Mouse (Mus musculus) splenic B cell, adult 2 months (primary cell): ENCODE results near the gene Ppm1g.

ENCODE experiments used
- DNase-seq: peaks from one replicate; pipeline ENCODE4 v3.0.0-alpha.2; 2011; ENCODE audit warnings: low read depth, low spot score
- H3K27me3 ChIP-seq: 2 replicates; pipeline ENCODE4 v1.6.1; 2012; ENCODE audit warnings: mild to moderate bottlenecking, low read length, moderate library complexity, mixed read lengths; ENCODE audit not compliant: control insufficient read depth, poor library complexity, insufficient read depth, severe bottlenecking
- H3K36me3 ChIP-seq: 2 replicates; pipeline ENCODE4 v1.6.1; 2012; ENCODE audit warnings: mild to moderate bottlenecking, low read length, moderate library complexity, mixed read lengths; ENCODE audit not compliant: control insufficient read depth, poor library complexity, insufficient read depth, severe bottlenecking

Gene Ppm1g

GRCm38 (mm10) chr5:31220448-31221303 is at the start of gene Ppm1g:
Ppm1g (minus strand) TSS chr5:31220687.
- no peaks in the 10 kb centered on the region for H3K27me3 ChIP-seq
- peak; percentile 97 for DNase-seq
- H3K36me3 ChIP-seq = no peaks in the 10 kb centered on the region

- no peaks in the 10 kb centered on the region for H3K27me3 ChIP-seq
- H3K36me3 ChIP-seq = peaks cover 4% of the 10 kb centered on the region
- no peak for DNase-seq
Observed at GRCm38 (mm10) chr5:31267686-31268085, 47.2 kb upstream of the Ppm1g start.

DNA sequence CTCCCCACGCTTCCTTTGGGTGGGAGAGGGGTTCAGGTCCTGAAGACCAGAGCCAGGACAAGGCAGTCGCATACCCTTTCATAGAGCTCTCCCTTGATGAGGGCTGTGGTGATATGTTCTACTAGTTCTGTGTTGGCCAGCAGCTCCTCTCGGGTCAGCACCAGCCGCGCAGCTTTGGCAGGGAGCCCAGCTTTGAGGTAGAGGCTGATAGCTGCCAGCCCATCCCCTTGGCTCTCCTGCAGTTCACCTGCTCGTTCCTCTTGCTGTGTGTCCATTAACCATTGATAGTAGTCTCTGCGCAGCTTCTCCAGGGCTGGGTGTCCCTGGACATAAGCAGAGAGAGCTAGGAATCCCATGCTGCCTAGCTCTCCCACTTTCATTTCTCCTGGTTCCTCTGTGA is 45.6 kb upstream of the Ppm1g start:
- Histone ChIP-seq H3K36me3 (peaks cover 4% of the 10 kb centered on the region), H3K27me3 (no peaks in the 10 kb centered on the region)
- no peak for DNase-seq

GRCm38 (mm10) chr5:31257616-31258015 is 37.1 kb upstream of the Ppm1g start:
- peaks cover 1% of the 10 kb centered on the region for H3K36me3 ChIP-seq
- no peaks in the 10 kb centered on the region for H3K27me3 ChIP-seq
- DNase-seq = no peak

DNA sequence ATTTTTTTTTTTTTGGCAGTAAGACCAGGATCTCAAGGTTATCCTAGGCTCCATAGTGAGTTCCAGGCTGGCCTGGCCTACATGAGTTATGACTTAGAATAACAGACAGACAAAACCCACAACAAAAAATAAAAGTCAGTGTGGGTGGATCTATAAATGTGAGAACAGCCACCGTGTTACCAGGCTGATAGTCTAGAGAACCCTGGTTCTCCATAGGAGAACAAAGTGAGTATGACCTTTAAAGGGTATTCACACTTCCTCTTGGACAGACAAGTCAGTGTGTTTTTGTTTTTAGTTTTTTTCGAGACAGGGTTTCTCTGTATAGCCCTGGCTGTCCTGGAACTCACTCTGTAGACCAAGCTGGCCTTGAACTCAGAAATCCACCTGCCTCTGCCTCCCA is 35.5 kb upstream of the Ppm1g start:
- H3K36me3 ChIP-seq = peaks cover 4% of the 10 kb centered on the region
- no peaks in the 10 kb centered on the region for H3K27me3 ChIP-seq
- DNase-seq = no peak

DNA sequence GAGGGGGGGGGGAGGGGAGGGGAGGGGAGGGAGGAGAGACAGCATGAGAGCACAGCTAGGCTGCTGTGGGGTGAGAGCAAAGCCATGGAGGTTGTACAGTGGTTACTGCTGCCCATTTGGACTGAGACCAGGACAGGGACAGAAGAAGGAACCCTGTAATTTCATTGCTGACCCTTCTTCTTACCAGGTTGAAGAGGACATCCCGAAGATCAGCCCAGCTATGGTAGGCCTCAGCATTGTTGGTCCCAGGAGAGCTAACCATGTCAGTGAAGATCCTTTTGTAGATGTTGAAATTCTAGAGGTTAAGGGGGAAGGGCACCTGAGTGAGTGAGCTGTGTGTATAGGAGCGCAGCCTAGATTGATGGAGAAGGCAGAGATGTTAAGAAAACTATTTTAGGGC is 34.9 kb upstream of the Ppm1g start:
- H3K27me3 ChIP-seq = no peaks in the 10 kb centered on the region
- DNase-seq = no peak
- peaks cover 7% of the 10 kb centered on the region for H3K36me3 ChIP-seq

- Histone ChIP-seq H3K27me3 (no peaks in the 10 kb centered on the region), H3K36me3 (peaks cover 9% of the 10 kb centered on the region)
- DNase-seq = no peak
Observed at GRCm38 (mm10) chr5:31254901-31255300, 34.4 kb upstream of the Ppm1g start.

DNA sequence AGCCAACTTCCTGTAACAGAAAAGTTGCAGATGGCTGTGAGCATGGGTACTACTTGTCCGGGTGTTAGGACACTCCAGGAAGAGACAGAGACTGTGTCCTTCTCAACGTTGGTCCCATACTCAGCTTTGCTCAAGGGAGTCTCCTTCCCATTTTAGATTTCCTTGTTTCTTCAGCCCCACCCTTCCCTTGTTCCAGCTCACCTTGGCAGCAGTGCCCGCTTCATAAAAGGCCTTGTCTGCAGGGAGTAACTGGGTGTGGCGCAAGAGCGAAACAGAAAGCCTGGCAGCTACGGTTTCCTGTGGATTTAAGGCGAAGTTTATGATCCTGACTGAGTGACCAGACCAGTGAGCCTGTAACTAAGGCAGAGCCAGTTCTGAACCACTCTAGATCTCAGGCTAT is 34.0 kb upstream of the Ppm1g start:
- no peak for DNase-seq
- peaks cover 12% of the 10 kb centered on the region for H3K36me3 ChIP-seq
- H3K27me3 ChIP-seq = no peaks in the 10 kb centered on the region

DNA sequence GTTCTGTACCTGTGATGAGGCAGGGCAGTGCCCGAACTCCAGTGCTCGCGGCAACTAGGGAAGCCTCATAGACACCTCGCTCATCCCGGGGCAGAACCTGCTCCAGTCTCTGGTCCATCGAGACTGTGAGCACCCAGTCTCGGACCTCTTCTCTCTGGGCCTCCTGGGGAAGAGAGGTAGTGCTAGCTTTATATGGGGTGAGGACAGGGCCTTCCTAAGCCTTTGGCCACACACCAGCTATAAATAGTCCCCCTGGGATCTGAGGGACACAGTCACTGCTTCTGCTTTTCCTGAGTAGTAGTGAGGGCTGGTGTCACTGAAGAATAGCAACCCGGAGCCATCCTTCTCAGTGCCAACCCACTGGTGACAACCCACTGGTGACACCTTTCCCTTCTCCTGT is 33.3 kb upstream of the Ppm1g start:
- no peak for DNase-seq
- H3K36me3 ChIP-seq = peaks cover 16% of the 10 kb centered on the region
- no peaks in the 10 kb centered on the region for H3K27me3 ChIP-seq

DNA sequence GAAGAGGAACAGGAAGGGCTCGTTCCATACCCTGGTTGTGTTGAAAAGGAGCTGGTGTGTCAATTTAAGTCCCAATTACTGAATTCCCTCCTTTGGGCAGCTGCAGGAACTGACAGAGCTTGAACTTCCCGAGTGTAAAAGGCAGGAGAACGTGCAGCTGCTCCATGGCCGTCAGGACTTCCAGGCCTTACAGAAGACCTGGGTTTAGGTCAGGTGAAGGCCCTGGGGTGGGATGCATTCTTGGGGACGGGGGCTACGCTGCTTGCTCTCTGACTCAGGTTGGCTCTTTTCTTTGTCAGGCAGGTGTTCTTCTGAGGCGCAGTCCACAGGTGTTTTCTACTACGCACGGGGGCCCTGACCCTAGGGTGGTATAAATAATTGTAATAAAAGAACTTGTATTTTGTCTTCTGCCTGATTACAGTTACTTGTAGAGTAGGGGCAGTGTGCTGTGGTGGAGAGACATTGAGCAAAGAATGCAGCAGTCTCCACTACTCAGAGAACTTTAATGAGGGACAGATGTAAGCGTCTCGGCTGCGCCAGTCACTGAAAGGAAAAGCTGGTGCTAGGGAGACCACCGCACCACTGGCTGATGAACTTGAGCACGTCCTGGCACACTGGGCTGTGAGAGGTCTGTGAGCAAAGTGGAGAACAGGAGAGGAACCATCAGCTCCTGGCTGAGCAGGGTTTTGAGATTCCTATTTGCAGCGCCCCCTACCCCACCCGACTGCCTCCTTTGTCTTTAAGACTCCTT is 32.5 kb upstream of the Ppm1g start:
- H3K27me3 ChIP-seq = no peaks in the 10 kb centered on the region
- no peak for DNase-seq
- peaks cover 18% of the 10 kb centered on the region for H3K36me3 ChIP-seq

GRCm38 (mm10) chr5:31252151-31252550 is 31.7 kb upstream of the Ppm1g start:
- no peaks in the 10 kb centered on the region for H3K27me3 ChIP-seq
- DNase-seq = no peak
- H3K36me3 ChIP-seq = peaks cover 25% of the 10 kb centered on the region

- Histone ChIP-seq H3K36me3 (peaks cover 25% of the 10 kb centered on the region), H3K27me3 (no peaks in the 10 kb centered on the region)
- peak; percentile 56 for DNase-seq
Observed at GRCm38 (mm10) chr5:31251541-31252101, 31.1 kb upstream of the Ppm1g start, which contains the start of gene Krtcap3. Krtcap3 (plus strand) TSS chr5:31251691.

DNA sequence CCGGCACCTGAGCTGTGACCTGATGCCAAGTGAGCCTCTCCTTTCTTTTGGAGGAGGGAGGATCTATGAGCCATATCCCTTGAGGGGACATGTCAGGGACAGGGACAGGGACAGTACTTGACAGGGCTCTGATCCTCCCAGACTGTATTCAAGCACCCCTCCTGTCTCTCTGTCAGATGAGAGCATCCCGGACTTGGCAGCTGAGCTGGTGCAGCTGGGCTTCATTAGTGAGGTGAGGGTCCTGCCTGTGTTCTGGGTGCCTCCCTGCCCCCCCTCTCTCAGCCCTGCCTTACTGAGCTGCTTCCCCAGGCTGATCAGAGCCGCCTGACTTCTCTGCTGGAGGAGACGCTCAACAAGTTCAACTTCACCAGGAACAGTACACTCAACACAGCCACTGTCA is 30.2 kb upstream of the Ppm1g start:
- peaks cover 26% of the 10 kb centered on the region for H3K36me3 ChIP-seq
- no peaks in the 10 kb centered on the region for H3K27me3 ChIP-seq
- no peak for DNase-seq

DNA sequence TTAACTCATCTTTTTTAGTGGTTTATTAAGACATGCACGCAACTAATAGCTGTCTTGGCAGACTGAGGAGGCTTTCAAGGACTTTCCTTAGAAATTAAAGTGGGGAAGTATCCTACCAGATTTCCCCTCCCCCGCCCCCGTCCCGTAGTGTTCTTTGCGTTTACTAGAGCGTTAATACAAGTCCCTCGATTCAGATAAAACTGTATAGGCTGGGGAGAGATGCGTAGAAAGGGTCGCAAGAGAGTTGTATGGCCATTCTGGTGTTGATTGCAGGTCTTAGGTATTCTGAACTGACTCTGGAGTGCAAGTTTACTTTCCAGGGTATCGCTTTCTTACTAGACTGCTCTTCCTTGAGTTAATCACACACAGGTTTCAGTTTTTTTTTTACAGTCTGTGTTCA is 21.7 kb upstream of the Ppm1g start:
- no peaks in the 10 kb centered on the region for H3K27me3 ChIP-seq
- H3K36me3 ChIP-seq = peaks cover 13% of the 10 kb centered on the region
- DNase-seq = no peak

DNA sequence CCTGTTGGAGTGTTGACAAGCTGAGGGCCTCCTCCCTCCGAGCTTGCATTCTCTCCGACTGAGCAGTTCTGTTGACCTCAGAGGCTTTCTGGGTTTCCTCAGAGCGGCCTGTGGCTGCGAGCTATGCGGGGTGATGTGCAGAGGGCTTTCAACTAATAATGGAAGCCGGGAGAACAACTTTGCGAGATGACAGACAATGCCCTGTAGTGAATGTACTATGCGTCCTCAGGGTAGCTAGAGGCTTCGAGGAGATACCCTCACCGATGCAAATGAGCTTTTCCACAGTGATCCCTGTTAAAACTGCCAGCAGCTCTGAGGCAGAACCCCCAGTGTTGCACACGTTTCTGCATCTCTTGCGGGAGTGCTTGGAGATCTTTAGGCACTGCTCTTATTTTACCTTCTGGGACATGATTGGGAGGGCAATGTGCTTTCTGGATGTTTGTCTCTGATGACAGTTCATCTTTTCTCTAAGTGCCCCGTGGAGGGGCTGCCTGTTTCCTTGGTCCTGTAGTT is 21.1 kb upstream of the Ppm1g start:
- no peak for DNase-seq
- H3K36me3 ChIP-seq = peaks cover 13% of the 10 kb centered on the region
- no peaks in the 10 kb centered on the region for H3K27me3 ChIP-seq
